Mouse (Mus musculus) intestine, postnatal 0 days (tissue): ENCODE measurements around the gene Ifi27l2a. TPM values are rescaled to one million over a fixed set of nuclear protein-coding genes. Genes with fewer than 3 reads are reported as not detected.

Experiments used
- ATAC-seq: fragments of 200-750 bp; cut with Nextera tagmentation; 2 replicates; pipeline ENCODE4 v1.8.0; 2017; ENCODE audit warnings: mild to moderate bottlenecking, moderate TSS enrichment, moderate library complexity
- H3K27ac ChIP-seq: fragments of 300-500 bp; sonication (generic); 2 replicates; pipeline ENCODE4 v1.5.1; 2014; ENCODE audit warnings: mild to moderate bottlenecking, low read depth, low read length, moderate library complexity
- H3K27me3 ChIP-seq: fragments of 300-500 bp; sonication (generic); replicated peaks from 2 replicates; pipeline ENCODE4 v1.6.1; 2014; ENCODE audit warnings: low read length, mixed read lengths; ENCODE audit not compliant: control insufficient read depth, insufficient read depth
- H3K36me3 ChIP-seq: fragments of 300-500 bp; sonication (generic); 2 replicates; pipeline ENCODE4 v1.6.1; 2014; ENCODE audit warnings: mild to moderate bottlenecking, moderate library complexity; ENCODE audit not compliant: control insufficient read depth, insufficient read depth
- H3K4me1 ChIP-seq: fragments of 300-500 bp; sonication (generic); replicated peaks from 2 replicates; pipeline ENCODE4 v1.6.1; 2014; ENCODE audit warnings: antibody characterized with exemption, low read length, mixed read lengths; ENCODE audit not compliant: control insufficient read depth, insufficient read depth
- H3K4me2 ChIP-seq: fragments of 300-500 bp; sonication (generic); replicated peaks from 2 replicates; pipeline ENCODE4 v1.6.1; 2014; ENCODE audit warnings: low read depth, mild to moderate bottlenecking, moderate library complexity
- H3K4me3 ChIP-seq: fragments of 300-500 bp; sonication (generic); 2 replicates; pipeline ENCODE4 v1.5.1; 2014; ENCODE audit warnings: low read depth, low read length
- H3K9ac ChIP-seq: fragments of 300-500 bp; sonication (generic); 2 replicates; pipeline ENCODE4 v1.6.1; 2014; ENCODE audit warnings: mild to moderate bottlenecking, low read depth, low read length
- H3K9me3 ChIP-seq: fragments of 300-500 bp; sonication (generic); 2 replicates; pipeline ENCODE4 v1.6.1; 2016; ENCODE audit warnings: mixed run types; ENCODE audit not compliant: control insufficient read depth
- CTCF ChIP-seq: sonication (generic); IDR thresholded peaks from 2 replicates; pipeline ENCODE4 v1.5.1; 2016; ENCODE audit warnings: low read depth, mild to moderate bottlenecking, control low read depth, antibody characterized with exemption, moderate library complexity
- WGBS: fragments of 180-500 bp; shearing (Covaris S2); extraction: QIAGEN DNeasy Blood & Tissue Kit; methylation state at CpG from one replicate; pipeline ENCODE4 v1.1.7; 2014; 5-methylcytosine and 5-hydroxymethylcytosine counted together
- polyA plus RNA-seq: library from polyadenylated mRNA; unstranded; fragments of >200 nt; fragmentation: Nextera tagmentation; extraction: Ambion mirVana; gene quantifications from 2 replicates; pipeline ENCODE4 v1.2.1, GENCODE M21; 2015

Gene Ifi27l2a
- polyA plus RNA-seq, 1 experiment from 2014 or later, result 95.5 TPM

DNA sequence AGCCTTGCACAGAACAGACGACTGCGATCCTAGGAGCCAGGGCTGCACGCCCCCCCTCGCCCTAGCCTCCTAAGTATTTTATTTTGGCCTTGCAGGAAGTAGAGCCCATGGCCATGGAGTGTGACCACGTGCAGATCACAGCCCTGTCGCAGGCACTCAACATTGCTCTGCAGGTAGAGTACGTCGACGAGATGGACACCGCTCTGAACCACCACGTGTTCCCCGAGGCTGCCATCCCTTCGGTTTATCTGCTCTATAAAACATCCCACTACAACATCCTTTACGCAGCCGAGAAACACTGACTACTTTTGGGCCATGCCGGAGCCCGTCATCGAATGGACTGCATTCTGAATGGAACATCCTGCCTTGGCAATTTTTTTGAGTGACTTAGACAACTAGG is 39.3 kb downstream of the Ifi27l2a start:
- Histone ChIP-seq H3K9ac (no peak overlapping the region), H3K36me3 (peaks cover 46% of the 10 kb centered on the region), H3K4me1 (no peaks in the 10 kb centered on the region), H3K27ac (no peak overlapping the region), H3K4me2 (no peak overlapping the region), H3K4me3 (no peak overlapping the region), H3K9me3 (no peaks in the 10 kb centered on the region), H3K27me3 (no peaks in the 10 kb centered on the region)
- no peak for TF ChIP-seq CTCF
- no peak for ATAC-seq
- 86% methylated on average over 18 of the region's 18 CpGs for WGBS

- Histone ChIP-seq H3K9ac (no peak overlapping the region), H3K27me3 (no peaks in the 10 kb centered on the region), H3K9me3 (no peaks in the 10 kb centered on the region), H3K4me1 (0 out of 2 replicates have a peak, but pooled peaks cover 5% of the 10 kb centered on the region), H3K27ac (no peak overlapping the region), H3K4me3 (no peak overlapping the region), H3K36me3 (no peaks in the 10 kb centered on the region; the same call in 1 of the 2 replicates), H3K4me2 (no peak overlapping the region)
- ATAC-seq, result no peak
- 86% methylated on average over 7 of the region's 7 CpGs for WGBS
- no peak for TF ChIP-seq CTCF
Observed at GRCm38 (mm10) chr12:103396751-103397150, 46.7 kb downstream of the Ifi27l2a start.

DNA sequence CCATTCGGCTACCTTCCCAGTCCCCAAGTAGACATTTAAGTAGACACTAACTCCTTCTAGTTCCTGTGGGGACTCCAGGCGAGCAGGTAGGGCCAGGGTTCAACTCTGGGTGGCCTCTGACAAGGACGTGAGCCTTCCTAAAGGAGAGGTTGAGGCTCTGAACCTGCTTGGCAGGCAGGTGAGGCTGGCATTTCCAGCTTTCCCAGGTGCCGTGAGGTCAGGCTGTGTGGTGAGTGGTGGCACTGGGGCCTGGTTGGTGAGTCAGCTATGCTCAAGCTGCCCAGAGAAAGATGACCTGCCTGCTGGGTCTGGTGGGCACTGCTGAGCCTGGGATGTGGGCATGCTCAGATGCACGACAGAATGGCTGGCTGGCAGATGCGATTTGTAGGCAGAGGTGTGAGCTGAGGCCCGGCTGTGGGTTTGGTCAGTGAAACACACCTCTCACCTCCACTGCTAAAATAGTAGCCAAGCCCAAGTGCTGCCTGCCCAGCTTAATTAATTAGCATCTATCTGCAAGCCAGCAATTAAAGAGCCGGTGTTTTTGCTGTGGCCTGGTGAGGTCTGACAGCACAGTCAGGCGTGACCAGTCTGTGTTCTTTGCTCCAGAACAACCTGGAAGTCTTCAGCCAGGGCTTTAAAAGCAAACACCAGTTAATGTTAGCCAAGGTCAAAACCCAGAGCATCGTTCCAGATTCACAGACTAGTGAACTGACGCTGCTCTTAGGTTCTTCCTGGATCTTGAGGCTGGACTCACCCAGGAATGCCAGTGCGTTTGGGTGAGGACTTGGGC is 47.8 kb downstream of the Ifi27l2a start:
- 67% methylated on average over 12 of the region's 12 CpGs for WGBS
- Histone ChIP-seq H3K27ac (no peak overlapping the region), H3K9ac (no peak overlapping the region), H3K9me3 (no peaks in the 10 kb centered on the region), H3K4me3 (no peak overlapping the region), H3K4me1 (0 out of 2 replicates have a peak, but pooled peaks cover 5% of the 10 kb centered on the region), H3K27me3 (no peaks in the 10 kb centered on the region), H3K4me2 (no peak overlapping the region), H3K36me3 (no peaks in the 10 kb centered on the region; the same call in 1 of the 2 replicates)
- ATAC-seq, result no peak
- no peak for TF ChIP-seq CTCF

DNA sequence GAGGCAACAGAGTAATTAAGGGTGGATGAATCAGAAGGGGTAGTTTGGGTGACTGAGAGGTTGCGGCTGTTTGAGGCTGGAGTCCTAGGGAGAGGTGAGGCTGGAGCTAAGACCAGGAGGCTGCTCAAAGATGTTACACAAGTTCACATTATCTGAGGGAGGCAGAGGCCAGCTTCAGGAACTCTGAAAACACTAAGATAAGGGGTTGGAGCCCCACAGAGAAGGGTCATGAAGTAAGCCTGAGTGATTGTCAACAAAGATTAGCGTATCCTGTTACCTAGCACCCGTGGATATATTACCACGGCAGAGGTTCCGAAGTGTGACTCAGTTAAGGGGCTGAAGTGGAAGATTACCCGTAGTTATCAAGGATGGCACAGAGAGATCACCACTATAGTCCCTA is 50.0 kb downstream of the Ifi27l2a start:
- Histone ChIP-seq H3K36me3 (no peaks in the 10 kb centered on the region), H3K4me1 (peaks cover 10% of the 10 kb centered on the region), H3K4me3 (no peak overlapping the region), H3K4me2 (no peak overlapping the region), H3K9ac (no peak overlapping the region), H3K27ac (no peak overlapping the region), H3K9me3 (no peaks in the 10 kb centered on the region), H3K27me3 (no peaks in the 10 kb centered on the region)
- TF ChIP-seq CTCF, result no peak
- no peak for ATAC-seq
- 22% methylated on average over 6 of the region's 6 CpGs for WGBS

Other genes starting within 250 kb of the Ifi27l2a start
- 0.44 and 0.51 TPM in 2 replicates for gene Prima1, start 201.5 kb downstream of the Ifi27l2a start, polyA plus RNA-seq
- gene Fam181a, start 132.7 kb downstream of the Ifi27l2a start, polyA plus RNA-seq, result not detected in 2 replicates
- 15.1 and 18.5 TPM in 2 replicates for gene Asb2, start 87.7 kb downstream of the Ifi27l2a start, polyA plus RNA-seq
- gene Otub2, start 55.0 kb downstream of the Ifi27l2a start, polyA plus RNA-seq, result 1.8 and 2.3 TPM in 2 replicates
- 0.35 TPM in 1 of 2 replicates, not detected in the other for gene 9330161L09Rik, start 35.9 kb downstream of the Ifi27l2a start, polyA plus RNA-seq
- gene Ddx24, start 17.9 kb downstream of the Ifi27l2a start, polyA plus RNA-seq, result 84.6 and 106 TPM in 2 replicates
- gene Ifi27, start 9.5 kb downstream of the Ifi27l2a start, polyA plus RNA-seq, result 79.3 and 84.8 TPM in 2 replicates
- gene Ifi27l2b, start 13.5 kb upstream of the Ifi27l2a start, polyA plus RNA-seq, result 505 and 529 TPM in 2 replicates
- 0.56 and 0.65 TPM in 2 replicates for gene Ppp4r4, start 88.6 kb upstream of the Ifi27l2a start, polyA plus RNA-seq
- gene Serpina10, start 187.8 kb upstream of the Ifi27l2a start, polyA plus RNA-seq, result 0.10 and 0.21 TPM in 2 replicates
- 0.21 TPM in 1 of 2 replicates, not detected in the other for gene Serpina6, start 213.5 kb upstream of the Ifi27l2a start, polyA plus RNA-seq
- not detected in 2 replicates for gene Serpina16, start 232.5 kb upstream of the Ifi27l2a start, polyA plus RNA-seq